Mouse (Mus musculus): ENCODE results near the gene Ost4.

DNA sequence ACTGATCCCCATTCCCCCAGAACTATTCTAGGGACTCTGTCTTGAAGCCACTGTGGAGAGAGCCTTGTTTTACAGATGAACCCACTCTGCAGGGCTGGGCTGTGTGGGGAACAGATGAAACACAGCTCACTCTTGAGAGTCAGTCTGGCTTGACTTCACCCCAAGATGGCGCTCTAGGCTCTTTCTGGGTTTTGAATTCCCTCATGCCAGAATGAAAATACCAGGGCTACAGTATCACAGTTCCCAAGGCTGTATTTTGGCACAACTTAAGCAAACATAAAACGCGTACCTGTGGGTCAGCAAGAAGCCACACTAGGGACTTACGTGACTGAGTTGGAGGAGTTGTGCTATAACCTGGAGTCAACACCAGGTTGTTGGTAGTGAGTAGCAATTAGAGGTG is 22.5 kb upstream of the Ost4 start:
- TF ChIP-seq POLR2A (IDR thresholded peaks at IDR 0.05; ENCODE audit: low read depth, low read length) (no peak), CTCF (IDR thresholded peaks at IDR 0.05; ENCODE audit: extremely low read depth, insufficient read length, insufficient replicate concordance, low read depth, low read length) (peak; percentile 49; the same call in 1 of the 2 replicates)
